22 mouse cellular contexts compared by ENCODE assay signal in genomic region chr4:131329398-131329797, GRCm38 (mm10).
DNase-seq lines count a peak whose midpoint lies in the region; ATAC-seq and TF ChIP-seq lines count a peak whose summit lies in the region.
"Had no signal": no experiment of that assay in that cellular context is flagged by ENCODE, and none has a peak within 500 bp of the region (broad histone marks: within the 10 kb centered on the region; RNA-seq: fewer than 3 reads in every experiment).

No protein-coding gene starts in this region.

- peaks cover 3% of the 10 kb centered on the region; the same call in 1 of the 2 replicates for H3K4me1 ChIP-seq in forebrain, embryonic 15.5 days
- H3K4me1 ChIP-seq in forebrain, embryonic 13.5 days = no peaks in the 10 kb centered on the region
- H3K4me1 ChIP-seq in forebrain, postnatal 0 days (ENCODE audit: insufficient read depth) = no peaks in the 10 kb centered on the region
- no peaks in the 10 kb centered on the region for H3K4me1 ChIP-seq in forebrain, embryonic 14.5 days (ENCODE audit: control insufficient read depth, insufficient read depth, low read length)
- no peaks in the 10 kb centered on the region for H3K4me1 ChIP-seq in intestine, embryonic 15.5 days (replicated peaks)
- no peaks in the 10 kb centered on the region for H3K4me1 ChIP-seq in intestine, embryonic 16.5 days (ENCODE audit: control insufficient read depth, insufficient read depth, low read length)
- H3K4me1 ChIP-seq: embryonic facial prominence, embryonic 13.5 days; embryonic facial prominence, embryonic 15.5 days had no signal

- no peak overlapping the region for H3K9ac ChIP-seq in forebrain, embryonic 15.5 days (replicated peaks)
- H3K9ac ChIP-seq in forebrain, embryonic 13.5 days = no peak overlapping the region
- no peak overlapping the region for H3K9ac ChIP-seq in forebrain, postnatal 0 days
- H3K9ac ChIP-seq in forebrain, embryonic 14.5 days (ENCODE audit: low read length) = no peak overlapping the region
- H3K9ac ChIP-seq in intestine, embryonic 15.5 days = no peak overlapping the region
- H3K9ac ChIP-seq in intestine, embryonic 16.5 days (ENCODE audit: low read depth, low read length) = no peak overlapping the region
- H3K9ac ChIP-seq: embryonic facial prominence, embryonic 13.5 days; embryonic facial prominence, embryonic 15.5 days had no signal

- no peaks in the 10 kb centered on the region for H3K9me3 ChIP-seq in forebrain, embryonic 15.5 days
- no peaks in the 10 kb centered on the region for H3K9me3 ChIP-seq in forebrain, embryonic 13.5 days (replicated peaks)
- no peaks in the 10 kb centered on the region for H3K9me3 ChIP-seq in forebrain, postnatal 0 days (ENCODE audit: low read length)
- no peaks in the 10 kb centered on the region for H3K9me3 ChIP-seq in forebrain, embryonic 14.5 days (replicated peaks; ENCODE audit: control insufficient read depth, low read length)
- no peaks in the 10 kb centered on the region for H3K9me3 ChIP-seq in intestine, embryonic 15.5 days
- no peaks in the 10 kb centered on the region for H3K9me3 ChIP-seq in intestine, embryonic 16.5 days (ENCODE audit: control insufficient read depth, low read length)
- H3K9me3 ChIP-seq: embryonic facial prominence, embryonic 13.5 days; embryonic facial prominence, embryonic 15.5 days; forebrain, embryonic 10.5 days had no signal

- ATAC-seq in forebrain, embryonic 15.5 days (replicated peaks) = 0 out of 2 replicates have a peak, but pooled peaks have one; percentile 26
- no peak for ATAC-seq in forebrain, embryonic 13.5 days
- peak; percentile 69 for ATAC-seq in forebrain, postnatal 0 days
- no peak for ATAC-seq in forebrain, embryonic 14.5 days
- peak; percentile 61 for ATAC-seq in intestine, embryonic 15.5 days
- peak; percentile 47; the same call in 1 of the 2 replicates for ATAC-seq in intestine, embryonic 16.5 days

- no peak for TF ChIP-seq CTCF in forebrain, postnatal 0 days (IDR thresholded peaks at IDR 0.05; ENCODE audit: low read depth)

- H3K27me3 ChIP-seq in forebrain, embryonic 15.5 days = no peaks in the 10 kb centered on the region
- no peaks in the 10 kb centered on the region for H3K27me3 ChIP-seq in forebrain, embryonic 13.5 days
- no peaks in the 10 kb centered on the region for H3K27me3 ChIP-seq in forebrain, postnatal 0 days (ENCODE audit: insufficient read depth, low read length)
- no peaks in the 10 kb centered on the region for H3K27me3 ChIP-seq in forebrain, embryonic 14.5 days (replicated peaks; ENCODE audit: control insufficient read depth, insufficient read depth, low read length)
- H3K27me3 ChIP-seq in intestine, embryonic 15.5 days (replicated peaks) = no peaks in the 10 kb centered on the region
- H3K27me3 ChIP-seq in intestine, embryonic 16.5 days (replicated peaks; ENCODE audit: control insufficient read depth, insufficient read depth, low read length) = no peaks in the 10 kb centered on the region
- H3K27me3 ChIP-seq: embryonic facial prominence, embryonic 13.5 days; embryonic facial prominence, embryonic 15.5 days had no signal

- H3K4me3 ChIP-seq in forebrain, embryonic 15.5 days = no peak overlapping the region
- H3K4me3 ChIP-seq in forebrain, embryonic 13.5 days = no peak overlapping the region
- H3K4me3 ChIP-seq in forebrain, postnatal 0 days (ENCODE audit: low read depth, low read length) = no peak overlapping the region
- H3K4me3 ChIP-seq in forebrain, embryonic 14.5 days (ENCODE audit: low read depth, low read length) = no peak overlapping the region
- H3K4me3 ChIP-seq in intestine, embryonic 15.5 days (replicated peaks) = no peak overlapping the region
- no peak overlapping the region for H3K4me3 ChIP-seq in intestine, embryonic 16.5 days (ENCODE audit: low read length)
- H3K4me3 ChIP-seq: embryonic facial prominence, embryonic 13.5 days; embryonic facial prominence, embryonic 15.5 days; erythroblast, embryonic 14.5 days; forebrain, embryonic 10.5 days had no signal

- WGBS in forebrain, embryonic 15.5 days = 56% methylated on average over 5 of the region's 5 CpGs
- WGBS in forebrain, embryonic 13.5 days = 53% methylated on average over 5 of the region's 5 CpGs
- WGBS in forebrain, postnatal 0 days = 46% methylated on average over 5 of the region's 5 CpGs
- 57% methylated on average over 5 of the region's 5 CpGs for WGBS in forebrain, embryonic 14.5 days
- 39% methylated on average over 5 of the region's 5 CpGs for WGBS in intestine, embryonic 15.5 days
- WGBS in intestine, embryonic 16.5 days = 40% methylated on average over 5 of the region's 5 CpGs

- H3K27ac ChIP-seq in forebrain, embryonic 15.5 days (replicated peaks) = no peak overlapping the region
- no peak overlapping the region for H3K27ac ChIP-seq in forebrain, embryonic 13.5 days
- H3K27ac ChIP-seq in forebrain, postnatal 0 days (ENCODE audit: low read depth, low read length) = 0 out of 2 replicates have a peak overlapping the region, but pooled peaks have one; percentile 46
- no peak overlapping the region for H3K27ac ChIP-seq in forebrain, embryonic 14.5 days (ENCODE audit: low read depth, low read length)
- H3K27ac ChIP-seq in intestine, embryonic 15.5 days = no peak overlapping the region
- H3K27ac ChIP-seq in intestine, embryonic 16.5 days (ENCODE audit: low read length) = no peak overlapping the region
- H3K27ac ChIP-seq: embryonic facial prominence, embryonic 13.5 days; embryonic facial prominence, embryonic 15.5 days had no signal

- peak; percentile 24 for DNase-seq in forebrain, postnatal 0 days
- DNase-seq in forebrain, embryonic 14.5 days (ENCODE audit: low spot score) = no peak
- DNase-seq in thymus, postnatal 25 days = no peak
- DNase-seq in gastrocnemius, postnatal 4 days (ENCODE audit: low spot score in 2 of 2) = no peak
- DNase-seq: adrenal gland, adult 2 months; adrenal gland, postnatal 10 days; adrenal gland, postnatal 25 days; cerebellum, adult 11 months; cerebellum, adult 18-20 months; cerebellum, adult 8-10 months; cerebellum, adult 9-11 months; cerebellum, postnatal 14 days; cerebellum, postnatal 36 days; embryo, embryonic 11 days had no signal

- no peaks in the 10 kb centered on the region for H3K36me3 ChIP-seq in forebrain, embryonic 15.5 days
- H3K36me3 ChIP-seq in forebrain, embryonic 13.5 days (ENCODE audit: poor library complexity, severe bottlenecking) = no peaks in the 10 kb centered on the region
- no peaks in the 10 kb centered on the region for H3K36me3 ChIP-seq in forebrain, postnatal 0 days (ENCODE audit: insufficient read depth)
- H3K36me3 ChIP-seq in forebrain, embryonic 14.5 days (ENCODE audit: control insufficient read depth, insufficient read depth, low read length) = no peaks in the 10 kb centered on the region
- no peaks in the 10 kb centered on the region for H3K36me3 ChIP-seq in intestine, embryonic 15.5 days
- no peaks in the 10 kb centered on the region for H3K36me3 ChIP-seq in intestine, embryonic 16.5 days (ENCODE audit: control insufficient read depth, insufficient read depth, low read length)
- H3K36me3 ChIP-seq: embryonic facial prominence, embryonic 13.5 days; embryonic facial prominence, embryonic 15.5 days; forebrain, embryonic 10.5 days had no signal

- H3K4me2 ChIP-seq in forebrain, embryonic 15.5 days (replicated peaks) = no peak overlapping the region
- H3K4me2 ChIP-seq in forebrain, embryonic 13.5 days = no peak overlapping the region
- H3K4me2 ChIP-seq in forebrain, postnatal 0 days (ENCODE audit: low read depth) = no peak overlapping the region
- no peak overlapping the region for H3K4me2 ChIP-seq in forebrain, embryonic 14.5 days (ENCODE audit: low read length)
- H3K4me2 ChIP-seq in intestine, embryonic 15.5 days (replicated peaks) = no peak overlapping the region
- no peak overlapping the region for H3K4me2 ChIP-seq in intestine, embryonic 16.5 days (ENCODE audit: low read depth, low read length)
- H3K4me2 ChIP-seq: embryonic facial prominence, embryonic 13.5 days; embryonic facial prominence, embryonic 15.5 days had no signal

Comparison
In these comparisons a context has a peak if more than half of its experiments do, and no peak if none do; other contexts are left out.
1. ATAC-seq: peak in forebrain, embryonic 15.5 days (single experiment), forebrain, postnatal 0 days (single experiment), intestine, embryonic 15.5 days (single experiment) and intestine, embryonic 16.5 days (single experiment); none in forebrain, embryonic 13.5 days (single experiment) and forebrain, embryonic 14.5 days (single experiment).